Mouse (Mus musculus) limb, embryonic 13.5 days (tissue): ENCODE results near the gene Bcl2. TPM values are rescaled to one million over a fixed set of nuclear protein-coding genes. Genes with fewer than 3 reads are reported as not detected.

Experiments used
- ATAC-seq: fragments of 200-750 bp; cut with Nextera tagmentation; 2 replicates; pipeline ENCODE4 v1.8.0; 2017; ENCODE audit warnings: low read depth, moderate number of reproducible peaks, moderate TSS enrichment; ENCODE audit not compliant: low FRiP score
- H3K27ac ChIP-seq: fragments of 300-500 bp; sonication (generic); 2 replicates; pipeline ENCODE4 v1.5.1; 2015; ENCODE audit warnings: inconsistent platforms, mild to moderate bottlenecking, moderate library complexity
- H3K27me3 ChIP-seq: fragments of 300-500 bp; sonication (generic); 2 replicates; pipeline ENCODE4 v1.6.1; 2015; ENCODE audit warnings: mild to moderate bottlenecking, inconsistent platforms
- H3K36me3 ChIP-seq: fragments of 300-500 bp; sonication (generic); 2 replicates; pipeline ENCODE4 v1.6.1; 2015; ENCODE audit warnings: inconsistent platforms, mild to moderate bottlenecking, moderate library complexity
- H3K4me1 ChIP-seq: fragments of 300-500 bp; sonication (generic); 2 replicates; pipeline ENCODE4 v1.6.1; 2015; ENCODE audit warnings: inconsistent platforms
- H3K4me2 ChIP-seq: fragments of 300-500 bp; sonication (generic); replicated peaks from 2 replicates; pipeline ENCODE4 v1.6.1; 2015; ENCODE audit warnings: inconsistent platforms, mild to moderate bottlenecking, moderate library complexity
- H3K4me3 ChIP-seq: fragments of 300-500 bp; sonication (generic); 2 replicates; pipeline ENCODE4 v1.5.1; 2015; ENCODE audit warnings: moderate library complexity, mild to moderate bottlenecking, inconsistent platforms
- H3K9ac ChIP-seq: fragments of 300-500 bp; sonication (generic); 2 replicates; pipeline ENCODE4 v1.6.1; 2015; ENCODE audit warnings: mild to moderate bottlenecking, inconsistent platforms
- H3K9me3 ChIP-seq: fragments of 300-500 bp; sonication (generic); 2 replicates; pipeline ENCODE4 v1.6.1; 2016; ENCODE audit warnings: inconsistent platforms
- WGBS: fragments of 180-500 bp; shearing (Covaris S2); methylation state at CpG from one replicate; pipeline ENCODE4 v1.1.7; 2015; 5-methylcytosine and 5-hydroxymethylcytosine counted together
- polyA plus RNA-seq: library from polyadenylated mRNA; unstranded; fragments of >200 nt; fragmentation: Nextera tagmentation; extraction: Ambion mirVana; gene quantifications from 2 replicates; pipeline ENCODE4 v1.2.1, GENCODE M21; 2015

Bcl2 gene
- polyA plus RNA-seq, 1 experiment from 2014 or later: 33.3 TPM

GRCm38 (mm10) chr1:106586761-106587160 lies 127.3 kb downstream of the Bcl2 start:
- Histone ChIP-seq H3K27ac (0 out of 2 replicates have a peak overlapping the region, but pooled peaks have one; percentile 44), H3K4me1 (peaks cover 61% of the 10 kb centered on the region), H3K4me3 (no peak overlapping the region), H3K9me3 (no peaks in the 10 kb centered on the region), H3K9ac (no peak overlapping the region), H3K27me3 (no peaks in the 10 kb centered on the region), H3K4me2 (no peak overlapping the region), H3K36me3 (no peaks in the 10 kb centered on the region)
- peak; percentile 50 for ATAC-seq
- 24% methylated on average over 6 of the region's 6 CpGs for WGBS

GRCm38 (mm10) chr1:106585349-106585748 lies 128.7 kb downstream of the Bcl2 start:
- Histone ChIP-seq H3K4me1 (peaks cover 49% of the 10 kb centered on the region), H3K9ac (no peak overlapping the region), H3K4me3 (no peak overlapping the region), H3K27ac (no peak overlapping the region), H3K27me3 (no peaks in the 10 kb centered on the region), H3K4me2 (no peak overlapping the region), H3K9me3 (no peaks in the 10 kb centered on the region), H3K36me3 (no peaks in the 10 kb centered on the region)
- ATAC-seq: no peak

DNA sequence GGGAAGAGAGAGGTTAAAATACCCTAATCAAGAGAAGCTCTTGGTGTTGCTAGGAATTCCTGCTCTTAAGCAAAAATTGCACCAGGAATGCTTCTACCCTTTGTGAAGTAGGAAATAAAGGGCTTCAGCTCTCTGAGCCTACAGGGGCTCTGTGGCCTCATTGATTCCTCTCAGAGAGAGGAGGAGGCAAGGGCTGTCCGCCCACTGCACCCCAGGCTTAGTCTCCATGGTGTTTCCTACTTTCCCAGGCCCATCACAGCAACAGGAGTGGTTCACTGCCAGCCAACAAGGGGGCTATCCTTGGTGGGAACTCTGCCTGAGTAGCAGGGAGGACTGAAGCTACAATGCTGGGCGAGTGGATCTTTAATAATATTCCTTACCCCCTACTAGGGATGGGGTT lies 129.2 kb downstream of the Bcl2 start:
- no peak overlapping the region for H3K27ac ChIP-seq
- ATAC-seq: no peak
- H3K4me2 ChIP-seq: no peak overlapping the region
- no peak overlapping the region for H3K9ac ChIP-seq
- 75% methylated on average over 2 of the region's 2 CpGs for whole genome bisulfite sequencing
- no peaks in the 10 kb centered on the region for H3K9me3 ChIP-seq
- H3K36me3 ChIP-seq: no peaks in the 10 kb centered on the region
- no peak overlapping the region for H3K4me3 ChIP-seq
- peaks cover 49% of the 10 kb centered on the region for H3K4me1 ChIP-seq
- H3K27me3 ChIP-seq: no peaks in the 10 kb centered on the region

- H3K9me3 ChIP-seq: no peaks in the 10 kb centered on the region
Measured at GRCm38 (mm10) chr1:106584273-106584672, 129.8 kb downstream of the Bcl2 start.

GRCm38 (mm10) chr1:106583245-106584241 lies 130.5 kb downstream of the Bcl2 start:
- H3K27ac ChIP-seq: no peak overlapping the region; the same call in 1 of the 2 replicates

More at GRCm38 (mm10) chr1:106584273-106584672, 129.8 kb downstream of the Bcl2 start:
- peaks cover 49% of the 10 kb centered on the region for H3K4me1 ChIP-seq
- no peak for ATAC-seq
- no peak overlapping the region for H3K4me2 ChIP-seq
- no peaks in the 10 kb centered on the region for H3K27me3 ChIP-seq
- H3K36me3 ChIP-seq: no peaks in the 10 kb centered on the region
- no peak overlapping the region for H3K4me3 ChIP-seq
- H3K9ac ChIP-seq: no peak overlapping the region
- H3K27ac ChIP-seq: no peak overlapping the region
- 95% methylated on average over 4 of the region's 4 CpGs for WGBS

DNA sequence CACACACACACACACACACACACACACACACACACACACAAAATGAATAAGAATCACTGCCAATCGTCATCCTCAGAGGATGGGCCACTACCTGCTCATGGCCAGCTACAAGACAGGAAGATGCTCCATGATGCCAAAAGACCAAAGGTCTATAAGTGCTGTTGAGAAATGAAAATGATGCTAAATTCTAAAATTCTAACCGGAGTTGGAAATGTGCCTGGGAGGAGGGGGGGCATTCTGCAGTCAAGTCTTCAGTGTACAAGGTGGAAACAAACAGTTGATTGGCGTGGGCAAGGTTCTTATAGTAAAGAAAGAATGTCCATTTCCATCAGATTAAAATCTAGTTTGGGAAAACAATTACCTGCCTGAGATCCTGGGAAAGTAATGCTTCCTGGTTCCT lies 131.3 kb downstream of the Bcl2 start:
- no peak overlapping the region for H3K4me2 ChIP-seq
- no peaks in the 10 kb centered on the region for H3K9me3 ChIP-seq
- no peak for ATAC-seq
- H3K27ac ChIP-seq: no peak overlapping the region
- H3K9ac ChIP-seq: no peak overlapping the region
- no peak overlapping the region for H3K4me3 ChIP-seq
- WGBS: 74% methylated on average over 3 of the region's 3 CpGs
- H3K36me3 ChIP-seq: no peaks in the 10 kb centered on the region
- H3K4me1 ChIP-seq: peaks cover 48% of the 10 kb centered on the region
- H3K27me3 ChIP-seq: no peaks in the 10 kb centered on the region

More at GRCm38 (mm10) chr1:106583245-106584241, 130.5 kb downstream of the Bcl2 start:
- ATAC-seq: no peak
- Histone ChIP-seq H3K4me3 (no peak overlapping the region), H3K27me3 (no peaks in the 10 kb centered on the region), H3K9ac (no peak overlapping the region), H3K4me2 (0 out of 2 replicates have a peak overlapping the region, but pooled peaks have one; percentile 9), H3K4me1 (peaks cover 49% of the 10 kb centered on the region), H3K9me3 (no peaks in the 10 kb centered on the region), H3K36me3 (no peaks in the 10 kb centered on the region)
- WGBS: 47% methylated on average over 14 of the region's 14 CpGs

GRCm38 (mm10) chr1:106581812-106582211 lies 132.3 kb downstream of the Bcl2 start:
- Histone ChIP-seq H3K36me3 (no peaks in the 10 kb centered on the region), H3K27ac (no peak overlapping the region), H3K4me3 (no peak overlapping the region), H3K4me2 (no peak overlapping the region), H3K4me1 (peaks cover 38% of the 10 kb centered on the region), H3K9me3 (no peaks in the 10 kb centered on the region), H3K9ac (no peak overlapping the region), H3K27me3 (no peaks in the 10 kb centered on the region)
- WGBS: 62% methylated on average over 2 of the region's 2 CpGs
- ATAC-seq: no peak

DNA sequence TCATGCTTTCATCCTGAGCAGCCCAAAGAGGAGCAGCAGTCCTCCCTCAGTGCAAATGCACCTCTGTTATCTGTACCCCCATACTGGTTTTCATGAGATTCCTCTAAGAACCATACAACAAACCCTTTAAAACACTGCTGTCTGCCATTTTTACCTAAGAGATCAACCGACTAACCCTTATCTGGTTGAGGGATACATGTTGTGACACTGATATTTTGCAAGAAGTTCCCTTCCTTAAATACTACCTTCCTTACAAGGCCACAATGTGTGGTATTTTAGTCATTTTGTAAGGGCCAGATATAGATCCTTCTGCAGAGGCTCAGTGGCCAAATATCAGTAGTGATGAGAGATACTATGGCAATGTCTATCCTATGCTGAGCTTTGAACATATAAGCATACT lies 134.3 kb downstream of the Bcl2 start:
- no peak overlapping the region for H3K9ac ChIP-seq
- WGBS: 96% methylated on average over 1 of the region's 1 CpGs
- no peak overlapping the region for H3K4me3 ChIP-seq
- no peak for ATAC-seq
- H3K9me3 ChIP-seq: no peaks in the 10 kb centered on the region
- no peak overlapping the region for H3K27ac ChIP-seq
- no peaks in the 10 kb centered on the region for H3K36me3 ChIP-seq
- H3K27me3 ChIP-seq: no peaks in the 10 kb centered on the region
- H3K4me1 ChIP-seq: peaks cover 22% of the 10 kb centered on the region
- no peak overlapping the region for H3K4me2 ChIP-seq

GRCm38 (mm10) chr1:106572506-106572905 lies 141.6 kb downstream of the Bcl2 start:
- H3K4me1 ChIP-seq: peaks cover 27% of the 10 kb centered on the region
- H3K27me3 ChIP-seq: no peaks in the 10 kb centered on the region
- no peak overlapping the region for H3K27ac ChIP-seq
- no peak overlapping the region for H3K4me3 ChIP-seq
- H3K36me3 ChIP-seq: no peaks in the 10 kb centered on the region
- no peak for ATAC-seq
- WGBS: 38% methylated on average over 2 of the region's 2 CpGs
- H3K4me2 ChIP-seq: no peak overlapping the region
- no peaks in the 10 kb centered on the region for H3K9me3 ChIP-seq
- H3K9ac ChIP-seq: no peak overlapping the region

- no peak overlapping the region for H3K9ac ChIP-seq
- no peaks in the 10 kb centered on the region for H3K9me3 ChIP-seq
- no peak overlapping the region for H3K4me2 ChIP-seq
- peaks cover 38% of the 10 kb centered on the region for H3K4me1 ChIP-seq
- no peaks in the 10 kb centered on the region for H3K27me3 ChIP-seq
- ATAC-seq: no peak
- H3K27ac ChIP-seq: no peak overlapping the region
- 96% methylated on average over 1 of the region's 1 CpGs for WGBS
- no peaks in the 10 kb centered on the region for H3K36me3 ChIP-seq
- no peak overlapping the region for H3K4me3 ChIP-seq
Measured at GRCm38 (mm10) chr1:106570870-106571269, 143.2 kb downstream of the Bcl2 start.

DNA sequence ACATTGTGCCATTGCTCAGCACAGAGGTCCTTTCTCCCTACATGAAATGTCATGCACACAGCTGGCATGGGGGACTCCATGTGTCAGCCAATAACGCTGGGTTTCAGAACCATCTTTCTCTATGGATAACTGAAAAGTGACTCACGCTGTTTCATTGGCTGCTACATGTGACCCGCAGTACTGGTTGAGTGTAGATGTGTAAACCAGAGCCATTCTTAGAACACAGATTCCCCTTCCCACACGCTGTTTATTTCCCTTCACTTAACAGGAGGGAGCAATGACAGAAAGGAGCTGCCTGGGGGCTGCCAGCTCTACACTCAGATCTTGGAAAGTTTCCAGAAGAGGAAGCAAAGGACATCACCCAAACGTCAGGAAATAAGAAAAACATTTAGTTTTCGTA lies 143.7 kb downstream of the Bcl2 start:
- Histone ChIP-seq H3K9me3 (no peaks in the 10 kb centered on the region), H3K4me3 (no peak overlapping the region), H3K9ac (no peak overlapping the region), H3K27me3 (no peaks in the 10 kb centered on the region), H3K4me1 (peaks cover 43% of the 10 kb centered on the region), H3K27ac (no peak overlapping the region), H3K4me2 (no peak overlapping the region), H3K36me3 (no peaks in the 10 kb centered on the region)
- 72% methylated on average over 6 of the region's 6 CpGs for WGBS
- no peak for ATAC-seq

DNA sequence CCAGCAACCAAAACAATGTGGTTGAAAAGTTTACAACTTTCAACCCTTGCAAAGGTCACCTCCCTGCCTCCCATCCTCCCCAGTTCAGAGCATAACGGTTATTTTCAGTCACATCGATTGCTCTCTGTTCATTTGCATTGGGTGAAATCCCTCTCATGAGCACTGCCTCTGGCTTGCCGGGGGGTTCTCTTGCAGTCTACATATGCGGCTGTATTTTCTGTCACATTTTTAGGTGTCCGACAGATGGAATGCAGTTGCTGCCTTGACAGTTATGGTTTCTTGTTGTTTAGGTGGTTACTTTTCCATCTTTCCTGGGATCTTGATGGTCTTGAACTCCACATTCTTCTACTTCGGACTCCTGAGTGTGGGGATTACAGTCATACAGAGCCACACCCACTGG lies 144.4 kb downstream of the Bcl2 start:
- Histone ChIP-seq H3K9ac (no peak overlapping the region), H3K36me3 (no peaks in the 10 kb centered on the region), H3K4me3 (no peak overlapping the region), H3K27me3 (no peaks in the 10 kb centered on the region), H3K9me3 (no peaks in the 10 kb centered on the region), H3K4me1 (peaks cover 44% of the 10 kb centered on the region), H3K4me2 (no peak overlapping the region), H3K27ac (no peak overlapping the region)
- WGBS: 70% methylated on average over 6 of the region's 6 CpGs
- ATAC-seq: no peak
